Mouse (Mus musculus): Measurements from ENCODE around the gene St5.

GRCm38 (mm10) chr7:109576321-109577314 is 126.8 kb downstream of the St5 start:
- TF ChIP-seq POLR2A (IDR thresholded peaks at IDR 0.05; ENCODE audit: borderline replicate concordance, insufficient read depth, low read length) (no peak), CTCF (IDR thresholded peaks at IDR 0.05; ENCODE audit: borderline replicate concordance, insufficient read depth, low read depth, low read length) (no peak)

Data from cerebellum, adult 2 months (tissue).